Mouse (Mus musculus) heart, adult 2 months (tissue): ENCODE measurements around the gene Fbxo46.

Experiments used
- CTCF ChIP-seq: fragments of 200-600 bp; IDR thresholded peaks from 2 replicates; pipeline ENCODE4 v1.8.1; 2022; ENCODE audit warnings: antibody characterized with exemption, mild to moderate bottlenecking, moderate library complexity
- POLR2A ChIP-seq: fragments of 200-500 bp; IDR thresholded peaks from 2 replicates; pipeline ENCODE4 v1.6.1; 2011; ENCODE audit warnings: mild to moderate bottlenecking, low read depth, low read length, control low read depth; ENCODE audit not compliant: insufficient read depth

- TF ChIP-seq POLR2A (no peak), CTCF (no peak)
Measured at GRCm38 (mm10) chr7:19162928-19163327, 43.3 kb downstream of the Fbxo46 start.
